Mouse (Mus musculus): ENCODE data around the gene Gm21518. TPM values are rescaled to one million over a fixed set of nuclear protein-coding genes. Genes with fewer than 3 reads are reported as not detected.
"Not testable (repeated sequence)": the region's sequence is repeated elsewhere in the genome, so short reads cannot be mapped to it uniquely, and the experiment has no call there.

The Gm21518 gene
- not detected for total RNA-seq (2021)
- long read RNA-seq, result 0 reads

DNA sequence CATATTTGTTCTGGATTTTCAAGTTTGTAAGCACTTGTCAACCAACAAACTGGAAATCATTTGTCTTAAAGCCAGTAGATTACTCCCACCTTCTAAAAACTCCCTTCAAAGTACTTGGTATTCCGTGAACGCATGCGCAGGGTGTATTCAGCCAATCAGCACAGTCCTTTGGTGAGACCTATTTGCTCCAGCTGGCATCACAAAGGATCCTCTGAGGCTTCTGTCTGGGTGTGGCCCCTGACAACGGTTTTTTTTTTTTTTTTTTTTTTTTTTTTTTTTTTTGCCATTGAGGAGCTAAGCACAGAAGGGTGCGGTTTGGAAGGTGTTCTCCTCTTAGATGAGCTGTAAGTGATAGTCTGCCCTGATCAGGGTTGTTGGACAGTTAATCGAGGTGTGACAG lies at the start of gene Gm21518:
Gm21518 (plus strand) TSS at position 301 of the 400 bp plus-strand sequence.
- DNase-seq (ENCODE audit: low spot score in 2 of 2), result not testable (repeated sequence)

Measured in layer of hippocampus, postnatal 10 days (tissue).